Mouse (Mus musculus): ENCODE data around the gene Rgs7.

Rgs7 gene

DNA sequence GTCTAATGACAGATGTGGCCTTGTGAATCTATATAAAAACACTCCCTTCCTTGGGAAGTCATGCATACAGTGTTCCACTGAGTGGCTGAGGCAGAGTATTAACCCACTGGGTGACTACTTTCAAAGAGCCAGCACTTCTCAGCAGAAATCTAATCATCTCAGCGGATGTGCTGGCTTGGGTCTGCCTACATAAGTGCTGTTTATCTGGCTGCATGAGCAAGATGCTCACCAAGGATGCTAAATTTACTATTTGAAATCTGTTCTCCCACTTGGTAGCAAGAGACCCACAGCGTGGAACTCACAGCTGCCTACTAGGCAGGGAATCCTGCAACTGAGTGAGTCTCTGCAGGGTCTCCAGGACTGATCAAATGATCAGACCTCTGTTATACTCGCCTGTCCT, 184.7 kb downstream of the Rgs7 start:
- peak; percentile 59 for DNase-seq (ENCODE audit: low read depth, low spot score)

DNA sequence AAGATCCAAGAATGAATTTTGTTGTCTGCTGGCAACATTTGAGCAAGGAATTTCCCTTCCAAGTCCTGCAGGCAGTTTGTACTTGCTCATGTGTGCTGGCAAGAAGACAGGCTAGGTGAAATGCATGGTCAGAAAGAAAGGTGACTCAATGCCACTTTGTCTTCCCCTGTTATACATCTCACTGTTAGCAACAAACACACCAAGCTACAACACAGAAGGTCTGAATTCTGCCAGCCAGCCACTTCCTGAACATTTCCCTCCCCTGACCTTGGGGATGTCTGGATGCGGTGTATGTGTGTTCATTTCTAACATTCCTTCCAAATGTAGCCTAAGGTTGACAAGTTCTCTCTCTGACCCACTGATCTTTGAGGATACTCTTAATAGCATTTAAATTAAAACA, 191.4 kb downstream of the Rgs7 start:
- no peak for DNase-seq (ENCODE audit: low read depth, low spot score)

DNA sequence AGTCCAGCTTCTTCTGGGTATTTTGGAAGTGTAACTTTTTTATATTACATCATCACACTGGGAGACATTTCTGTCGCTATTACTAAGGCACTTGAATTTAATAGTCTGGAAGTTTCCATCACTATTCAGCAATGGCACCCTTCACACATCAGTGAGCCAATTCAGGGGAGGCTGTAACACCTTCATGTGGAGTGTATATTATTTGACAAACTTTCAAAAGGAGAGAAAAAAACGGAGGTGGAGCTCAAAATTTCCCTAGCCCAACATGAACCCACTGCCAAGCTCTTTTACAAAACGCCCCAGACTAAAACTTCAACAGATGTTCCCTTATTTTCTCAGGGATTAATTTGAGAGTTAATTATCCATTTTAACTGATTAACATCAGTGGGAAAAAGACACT, 191.9 kb downstream of the Rgs7 start:
- DNase-seq (ENCODE audit: low read depth, low spot score): no peak

DNA sequence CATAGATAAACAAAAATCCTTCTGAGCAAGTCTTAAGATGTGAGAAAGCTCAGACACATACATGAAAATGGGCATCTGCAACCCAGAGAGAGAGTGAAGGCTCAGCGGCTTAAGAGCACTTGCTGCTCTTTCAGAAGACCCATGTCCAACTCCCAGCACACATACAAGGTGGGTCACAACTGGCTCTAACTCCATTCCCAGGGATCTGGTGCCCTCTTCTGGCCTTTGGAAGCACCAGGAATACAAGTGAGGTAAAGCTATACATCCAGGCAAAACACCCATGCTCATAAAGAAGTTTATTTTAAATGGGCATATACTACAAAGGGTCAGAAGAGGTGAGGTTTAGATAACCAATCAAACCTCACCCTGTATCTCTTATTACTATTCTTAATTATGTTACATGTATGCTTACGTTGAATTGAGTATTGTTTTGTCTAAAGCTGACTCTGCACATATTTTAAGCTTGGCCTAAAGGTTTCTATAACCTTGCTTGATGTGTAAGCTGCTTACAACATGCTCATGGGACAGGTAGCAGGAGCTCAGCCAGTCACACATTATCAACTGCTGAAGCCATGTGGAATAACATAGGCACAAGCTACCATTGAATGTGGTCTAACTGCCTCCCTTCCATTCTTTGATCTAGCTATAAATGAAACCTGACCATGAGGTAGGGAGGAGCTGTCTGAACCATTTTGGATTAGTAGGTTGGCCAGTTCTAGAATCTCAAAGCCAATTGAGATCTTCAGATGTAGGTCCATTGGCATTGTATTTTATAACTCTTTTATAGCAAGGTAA, 192.5 kb downstream of the Rgs7 start:
- DNase-seq (ENCODE audit: low read depth, low spot score): no peak

DNA sequence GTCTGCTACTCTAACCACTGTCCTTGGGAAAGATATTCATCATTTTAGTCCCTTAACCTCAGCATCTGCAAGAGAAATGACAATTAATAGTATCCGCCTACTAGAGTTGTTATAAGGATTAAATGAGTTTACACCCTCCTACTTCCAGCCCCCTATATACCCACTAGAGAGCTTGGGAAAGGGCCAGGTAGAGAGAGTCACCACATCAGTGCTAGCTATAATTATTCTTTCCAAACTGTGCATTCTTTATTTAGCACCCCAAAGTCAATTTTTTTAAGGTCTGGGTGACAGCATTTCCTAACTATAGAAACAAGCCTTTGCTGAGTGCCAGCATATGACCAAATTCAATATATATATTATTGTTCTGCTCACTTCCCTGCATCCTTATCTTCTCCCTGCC, 195.4 kb downstream of the Rgs7 start:
- peak; percentile 88 for DNase-seq (ENCODE audit: low read depth, low spot score)

DNA sequence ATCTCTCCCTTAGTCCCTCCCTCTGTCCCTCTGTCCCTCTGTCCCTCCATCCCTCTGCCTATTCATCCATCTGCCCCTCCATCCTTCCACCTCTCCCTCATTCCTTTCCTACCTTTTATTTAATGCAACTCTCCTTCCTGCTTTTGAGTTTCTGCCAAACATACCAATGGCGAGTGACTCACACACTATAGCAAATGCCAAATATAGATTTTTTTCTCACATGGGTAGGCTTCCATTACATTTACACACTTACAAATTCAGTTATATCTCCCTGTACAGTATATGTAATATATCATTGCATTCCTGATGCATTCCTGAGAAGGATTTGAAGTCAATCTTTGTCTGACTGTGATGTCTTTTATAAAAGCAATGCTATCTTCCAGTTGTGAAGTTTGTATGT, 202.2 kb downstream of the Rgs7 start:
- no peak for DNase-seq (ENCODE audit: low read depth, low spot score)

DNA sequence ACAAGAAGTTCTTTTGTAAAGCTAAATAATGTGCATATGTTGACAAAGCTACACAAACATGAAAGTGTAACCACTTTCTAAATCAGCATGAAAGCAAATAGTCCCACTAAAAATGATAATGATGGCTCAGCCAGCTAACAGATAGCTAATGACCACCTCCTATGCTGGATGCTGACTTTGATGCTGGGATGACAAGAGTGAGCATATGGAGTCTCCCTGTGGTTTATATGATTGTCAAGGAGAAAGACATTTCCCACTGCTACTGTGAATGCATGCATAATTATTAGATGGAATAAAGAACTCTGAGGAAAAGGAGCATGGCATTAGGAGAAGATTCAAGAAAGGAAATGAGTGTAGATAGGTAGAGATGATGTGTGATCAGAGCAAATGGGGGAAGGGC, 230.0 kb downstream of the Rgs7 start:
- DNase-seq (ENCODE audit: low read depth, low spot score): no peak

DNA sequence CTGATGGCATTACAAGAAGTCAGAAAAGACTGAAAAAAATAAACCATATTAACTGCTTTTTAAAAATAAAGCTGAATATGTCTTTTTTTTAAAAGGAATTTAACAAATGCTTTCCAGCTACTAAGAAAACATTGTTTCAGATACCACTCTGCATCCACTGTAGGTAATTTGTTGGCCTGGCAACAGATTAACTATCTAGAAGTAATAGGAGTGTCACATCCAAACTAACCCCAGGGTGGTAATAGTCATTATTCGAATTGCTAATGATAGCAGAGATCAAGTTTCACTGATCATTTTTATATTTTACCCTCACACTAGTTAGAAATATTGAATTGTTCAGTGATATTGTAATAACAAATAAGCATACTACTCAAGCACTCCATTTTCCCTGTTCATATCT, 232.9 kb downstream of the Rgs7 start:
- DNase-seq (ENCODE audit: low read depth, low spot score): no peak

GRCm38 (mm10) chr1:175255224-175255623, 237.1 kb downstream of the Rgs7 start:
- peak; percentile 47 for DNase-seq (ENCODE audit: low read depth, low spot score)

DNA sequence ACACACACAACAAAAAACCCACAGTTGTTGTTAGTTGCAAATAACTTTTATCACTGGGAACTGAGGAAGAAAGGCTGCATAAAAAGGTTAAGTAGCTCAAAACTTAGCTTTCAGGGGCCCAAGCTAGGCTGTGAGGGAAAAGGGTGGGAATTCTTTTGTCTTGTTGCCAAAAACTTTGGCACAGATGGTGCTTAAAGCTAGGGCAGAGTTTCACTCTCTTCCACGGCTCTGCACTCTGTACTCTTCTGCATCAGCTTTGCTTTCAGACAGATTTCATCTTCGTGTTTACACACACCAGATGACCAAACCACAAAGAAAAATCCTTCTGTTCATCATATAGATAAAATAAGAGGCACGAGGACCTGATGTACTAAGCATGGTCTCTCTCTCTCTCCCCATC, 237.6 kb downstream of the Rgs7 start:
- DNase-seq (ENCODE audit: low read depth, low spot score): no peak

- no peak for DNase-seq (ENCODE audit: low read depth, low spot score)
Observed at GRCm38 (mm10) chr1:175242135-175242534, 250.2 kb downstream of the Rgs7 start.

DNA sequence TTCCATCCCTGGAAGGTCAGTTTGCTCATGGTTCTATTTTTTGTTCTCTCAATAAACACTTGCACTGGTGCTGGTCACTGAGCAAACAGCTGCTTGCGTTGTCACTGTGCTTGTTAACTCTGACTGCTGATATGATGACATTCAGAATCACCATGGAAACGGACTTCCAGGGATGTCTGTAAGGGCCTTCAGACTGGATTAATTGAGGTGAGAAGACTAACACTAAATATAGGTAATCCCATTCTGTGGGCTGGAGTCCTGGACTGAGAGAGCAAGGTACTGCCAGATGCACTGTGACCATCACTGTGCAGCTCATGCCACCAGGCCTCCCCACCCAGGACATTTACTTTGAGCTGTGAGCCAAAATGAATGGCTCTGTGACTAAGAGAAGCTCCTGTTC, 252.2 kb downstream of the Rgs7 start:
- DNase-seq (ENCODE audit: low read depth, low spot score): no peak

DNA sequence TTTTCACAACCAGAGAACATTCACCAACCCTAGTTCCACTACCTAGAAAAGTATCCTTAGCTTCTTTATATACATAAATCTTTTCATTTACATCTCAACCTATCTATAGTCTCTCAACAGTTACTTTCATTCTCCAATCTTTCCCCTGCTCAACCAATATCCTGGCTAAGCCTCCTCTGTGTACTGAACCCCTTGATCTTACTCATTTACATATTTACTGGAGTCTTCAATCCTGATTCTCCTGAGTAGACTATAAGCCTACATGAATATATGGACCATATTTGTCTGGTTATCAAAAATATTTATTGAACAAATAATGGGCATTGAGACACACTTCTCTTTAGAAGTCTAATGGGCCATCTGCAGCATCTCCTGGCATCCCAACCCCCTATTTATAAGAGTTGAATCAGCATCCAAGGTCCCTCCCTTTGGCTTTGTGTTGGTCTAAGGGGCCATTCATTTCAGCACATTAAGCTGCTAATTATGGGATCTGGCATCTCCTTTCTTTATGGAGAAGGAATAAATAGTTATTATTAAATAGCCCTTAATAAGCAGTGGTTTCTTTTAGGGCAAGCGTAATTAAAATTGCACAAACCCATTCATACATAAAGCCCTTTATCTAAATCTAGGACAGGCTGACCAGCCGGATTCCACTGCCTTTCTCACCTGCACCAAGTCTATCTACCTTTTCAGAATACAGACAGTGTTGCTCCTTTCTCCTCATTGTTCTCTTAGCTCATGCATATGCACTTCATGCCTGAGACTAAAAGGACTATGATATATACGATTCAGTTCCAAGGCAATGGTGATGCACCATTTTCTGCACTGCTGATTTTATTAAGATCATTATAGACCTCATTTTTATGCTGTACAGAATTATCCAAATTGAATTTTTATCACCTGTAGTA, 270.5 kb downstream of the Rgs7 start:
- no peak for DNase-seq (ENCODE audit: low read depth, low spot score)

GRCm38 (mm10) chr1:175219563-175219962, 272.7 kb downstream of the Rgs7 start:
- no peak for DNase-seq (ENCODE audit: low read depth, low spot score)

GRCm38 (mm10) chr1:175207004-175207403, 285.3 kb downstream of the Rgs7 start:
- no peak for DNase-seq (ENCODE audit: low read depth, low spot score)

DNA sequence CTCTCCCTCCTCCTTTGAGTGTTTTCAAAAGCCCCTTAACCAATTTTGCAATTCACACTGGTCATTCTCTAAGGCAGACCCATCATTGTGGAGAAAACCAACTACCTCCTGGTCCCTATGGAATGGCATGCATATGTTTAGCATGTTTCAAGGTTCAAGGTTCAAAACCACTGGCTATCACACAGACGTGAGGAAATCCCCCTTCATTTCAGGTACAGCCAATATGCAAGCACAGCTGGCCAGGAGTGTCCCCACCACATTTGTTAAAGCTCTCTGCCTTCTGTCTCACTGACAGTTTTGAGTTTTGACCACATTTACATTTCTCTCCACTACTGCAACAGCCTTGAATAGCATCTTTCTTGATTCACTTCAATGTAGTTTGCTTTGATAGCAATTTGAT, 286.7 kb downstream of the Rgs7 start:
- no peak for DNase-seq (ENCODE audit: low read depth, low spot score)

DNA sequence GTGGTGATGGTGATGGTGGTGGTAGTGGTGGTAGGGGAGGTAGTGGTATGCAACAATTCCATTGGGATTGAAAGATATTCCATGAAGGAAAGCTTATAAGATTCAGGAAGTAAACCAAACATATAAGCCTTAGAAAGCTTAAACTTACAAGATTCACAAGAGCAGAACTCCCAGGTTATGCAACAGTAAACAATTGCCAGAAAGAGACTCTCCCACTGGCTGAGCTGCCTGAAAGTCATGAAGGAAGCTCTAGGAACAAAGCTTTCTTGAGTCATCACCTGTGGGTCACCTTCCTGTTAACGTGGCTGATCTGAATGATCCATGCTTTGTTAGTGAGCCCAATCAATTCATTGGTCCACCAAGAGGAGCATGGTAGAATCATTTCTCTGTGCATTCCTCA, 288.8 kb downstream of the Rgs7 start:
- no peak for DNase-seq (ENCODE audit: low read depth, low spot score)

DNA sequence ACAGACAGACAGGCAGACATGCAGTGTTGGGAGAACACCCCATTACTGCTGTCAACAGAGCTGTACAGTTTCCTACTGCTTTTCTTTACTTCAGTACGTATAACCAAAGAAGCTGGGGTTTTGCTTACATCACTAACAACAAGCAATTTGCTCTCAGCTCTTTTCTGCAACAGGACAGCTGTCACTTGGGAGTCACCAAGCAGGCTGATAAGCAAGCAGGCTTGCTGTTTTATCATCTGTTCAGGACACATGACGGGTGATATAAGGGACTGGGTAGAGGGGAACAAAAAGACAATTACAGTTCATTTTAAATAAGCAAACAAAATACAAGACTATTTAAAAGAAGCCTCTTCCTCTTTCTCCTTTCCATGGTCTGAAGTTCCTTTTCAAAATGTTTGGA, 289.4 kb downstream of the Rgs7 start:
- no peak for DNase-seq (ENCODE audit: low read depth, low spot score)

- no peak for DNase-seq (ENCODE audit: low read depth, low spot score)
Observed at GRCm38 (mm10) chr1:175198881-175199280, 293.4 kb downstream of the Rgs7 start.

- DNase-seq (ENCODE audit: low read depth, low spot score): no peak
Observed at GRCm38 (mm10) chr1:175195806-175196205, 296.5 kb downstream of the Rgs7 start.

DNA sequence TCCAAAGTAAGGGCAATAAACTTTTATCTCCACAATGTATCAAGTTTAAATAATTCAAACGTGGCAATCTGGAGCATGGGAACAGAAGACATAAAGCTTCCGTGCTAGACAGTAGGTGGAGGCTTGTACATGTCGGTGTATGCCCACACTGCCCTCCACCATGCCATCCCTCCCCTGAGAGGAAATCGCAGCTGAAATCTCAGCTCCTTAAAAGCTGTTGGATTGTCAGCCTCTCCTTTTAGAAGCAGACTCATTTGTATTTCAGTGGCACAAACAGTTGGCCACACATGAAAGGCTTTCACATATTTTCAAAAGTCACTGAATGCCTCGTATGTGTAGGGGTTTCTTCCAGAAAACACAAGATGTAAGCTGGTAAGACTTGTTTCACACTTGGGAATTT, 304.1 kb downstream of the Rgs7 start:
- peak; percentile 28 for DNase-seq (ENCODE audit: low read depth, low spot score)

DNA sequence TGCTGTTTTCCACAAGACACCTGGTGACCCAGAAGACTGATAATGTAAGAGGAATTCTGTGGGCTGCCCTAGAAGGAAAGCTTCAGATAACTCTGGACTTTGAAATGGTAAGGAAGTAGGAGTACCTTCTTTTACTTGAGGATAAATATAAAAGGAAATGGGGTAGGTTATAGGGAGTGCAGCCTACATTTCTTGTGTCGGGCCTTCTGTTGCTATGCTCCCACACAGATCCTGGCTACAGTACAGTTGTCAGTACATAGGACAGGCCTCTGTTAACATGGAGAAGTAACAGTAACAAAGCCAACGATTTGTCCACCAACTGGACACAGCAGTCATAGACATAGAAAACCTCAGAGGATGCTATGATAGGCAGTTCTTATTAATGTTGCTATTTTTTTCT, 307.1 kb downstream of the Rgs7 start:
- peak; percentile 68 for DNase-seq (ENCODE audit: low read depth, low spot score)

- DNase-seq (ENCODE audit: low read depth, low spot score): no peak
Observed at GRCm38 (mm10) chr1:175184736-175185135, 307.6 kb downstream of the Rgs7 start.

All from telencephalon, adult 2 months (tissue).